Mouse (Mus musculus) G1E-ER4 (cell line): ENCODE results near the gene Tipin. TPM values are rescaled to one million over a fixed set of nuclear protein-coding genes. Genes with fewer than 3 reads are reported as not detected.

ENCODE experiments used
- GATA1 ChIP-seq: IDR thresholded peaks from one replicate; pipeline ENCODE4 v1.8.0; 2012; ENCODE audit warnings: low read length, inconsistent platforms
- polyA plus RNA-seq: library from polyadenylated mRNA; stranded (reverse); fragments of >175 nt; gene quantifications from 2 replicates; pipeline ENCODE4 v1.2.3, GENCODE M21; 2012

The Tipin gene
- polyA plus RNA-seq, 1 experiment: 3.3 TPM

DNA sequence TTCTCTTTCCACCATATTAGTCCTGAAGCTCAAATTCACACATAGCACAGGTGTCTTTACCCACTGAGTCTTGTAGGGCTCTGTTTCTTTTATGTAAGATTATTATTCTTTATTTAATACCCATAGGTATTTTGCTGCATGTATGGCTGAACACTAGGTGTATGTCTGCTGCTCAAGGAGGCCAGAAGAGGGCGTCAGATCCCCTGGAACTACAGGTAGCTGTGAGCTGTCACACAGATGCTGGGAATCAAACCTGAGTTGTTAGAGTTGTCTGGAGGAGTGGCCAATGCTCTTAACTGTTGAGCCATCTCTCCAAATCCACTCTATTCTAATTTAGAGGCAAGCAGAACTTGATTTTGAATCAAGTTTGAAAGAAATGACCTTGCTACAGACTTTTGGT lies 30.7 kb downstream of the Tipin start:
- TF ChIP-seq GATA1: no peak

DNA sequence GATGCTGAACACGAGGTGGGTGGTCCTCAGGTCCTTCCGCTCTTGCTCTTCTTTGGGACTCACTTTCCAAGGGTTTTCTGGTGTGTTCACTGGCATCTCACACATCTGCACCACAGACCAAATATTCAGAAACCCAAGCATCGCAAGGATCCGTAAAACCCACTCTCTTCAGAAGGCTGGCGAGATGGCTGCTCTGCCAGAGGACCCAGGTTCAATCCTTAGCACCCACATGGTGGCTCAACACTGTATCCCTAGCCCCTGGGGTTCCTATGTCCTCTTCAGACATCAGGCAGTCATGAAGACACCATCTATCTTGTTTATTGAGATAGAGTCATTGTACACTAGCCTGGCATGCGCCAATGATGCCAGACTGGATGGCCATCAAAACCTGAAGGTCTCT lies 33.3 kb downstream of the Tipin start:
- TF ChIP-seq GATA1: no peak

DNA sequence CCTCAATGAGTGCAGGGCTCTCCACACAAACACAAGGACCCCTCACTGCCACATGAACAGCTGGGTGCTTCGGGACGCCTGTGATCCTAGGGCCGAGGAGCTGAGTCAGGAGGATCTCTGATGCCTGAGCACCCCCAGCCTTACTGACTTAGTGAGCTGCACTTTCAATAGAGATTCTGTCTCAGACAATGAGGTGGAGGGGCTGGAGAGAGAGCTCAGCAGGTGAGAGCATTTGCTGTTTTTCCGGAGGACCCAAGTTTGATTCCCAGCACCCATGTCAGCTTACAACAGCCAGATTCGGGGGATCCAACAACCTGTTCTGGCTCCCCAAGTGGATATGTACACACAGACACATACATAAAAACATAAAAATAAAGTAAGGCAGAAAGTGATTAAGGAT lies 35.6 kb downstream of the Tipin start:
- no peak for TF ChIP-seq GATA1

DNA sequence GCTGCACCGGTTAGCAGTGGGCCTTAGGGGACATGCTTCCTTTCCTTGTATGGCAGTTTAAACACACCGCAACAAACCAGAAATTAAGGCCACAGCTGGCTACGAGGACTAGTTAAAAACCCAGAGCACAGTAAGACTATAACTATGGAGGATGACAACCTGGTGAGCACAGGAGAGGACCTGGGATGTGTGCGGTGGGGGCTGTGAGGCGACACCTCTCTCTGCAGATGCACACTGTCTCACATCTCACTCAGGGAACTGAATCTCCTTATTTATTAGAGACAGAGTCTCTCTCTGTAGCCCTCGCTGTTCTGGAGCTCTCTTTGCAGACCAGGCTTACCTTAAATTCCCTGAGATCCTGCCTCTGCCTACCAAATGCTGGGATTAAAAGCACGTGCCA lies 42.6 kb downstream of the Tipin start:
- no peak for TF ChIP-seq GATA1

DNA sequence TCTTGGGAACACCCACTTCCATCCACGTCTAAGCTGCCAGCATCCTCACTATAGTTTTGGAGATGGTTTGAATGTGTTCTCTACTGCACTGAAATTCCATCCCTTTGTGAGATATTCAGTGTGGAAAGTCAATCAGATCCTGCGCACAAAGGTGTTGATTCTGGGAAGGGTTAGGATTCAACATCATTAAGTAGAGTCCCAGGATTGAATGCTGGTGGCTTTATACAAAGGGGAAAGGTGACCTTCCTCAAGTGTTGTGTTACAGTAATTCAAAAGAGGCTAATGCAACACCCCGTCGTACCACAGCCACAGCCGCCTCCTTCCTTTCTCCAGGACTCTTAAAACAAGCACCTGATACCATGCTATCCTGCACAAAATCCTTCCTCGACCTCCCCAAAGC lies 54.4 kb downstream of the Tipin start:
- no peak for TF ChIP-seq GATA1

DNA sequence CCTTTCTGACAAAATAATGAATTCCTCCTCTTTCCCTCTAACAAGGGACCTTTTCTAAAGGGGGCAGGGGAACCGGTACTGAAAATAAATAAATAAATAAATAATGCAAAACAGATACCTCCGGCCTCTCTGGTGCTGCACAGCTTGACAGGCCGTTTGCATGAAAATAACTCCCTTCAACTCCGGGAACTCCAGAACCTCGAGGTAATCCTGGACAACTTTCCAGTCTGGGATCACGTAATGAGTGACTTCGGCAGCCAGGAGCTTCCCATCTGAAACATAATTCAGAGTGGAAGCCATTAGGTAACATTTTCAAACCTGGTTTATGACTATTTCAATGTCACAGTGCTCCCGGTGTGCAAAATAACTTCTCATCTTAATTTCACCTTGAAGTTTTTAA lies 58.0 kb downstream of the Tipin start:
- TF ChIP-seq GATA1: no peak

DNA sequence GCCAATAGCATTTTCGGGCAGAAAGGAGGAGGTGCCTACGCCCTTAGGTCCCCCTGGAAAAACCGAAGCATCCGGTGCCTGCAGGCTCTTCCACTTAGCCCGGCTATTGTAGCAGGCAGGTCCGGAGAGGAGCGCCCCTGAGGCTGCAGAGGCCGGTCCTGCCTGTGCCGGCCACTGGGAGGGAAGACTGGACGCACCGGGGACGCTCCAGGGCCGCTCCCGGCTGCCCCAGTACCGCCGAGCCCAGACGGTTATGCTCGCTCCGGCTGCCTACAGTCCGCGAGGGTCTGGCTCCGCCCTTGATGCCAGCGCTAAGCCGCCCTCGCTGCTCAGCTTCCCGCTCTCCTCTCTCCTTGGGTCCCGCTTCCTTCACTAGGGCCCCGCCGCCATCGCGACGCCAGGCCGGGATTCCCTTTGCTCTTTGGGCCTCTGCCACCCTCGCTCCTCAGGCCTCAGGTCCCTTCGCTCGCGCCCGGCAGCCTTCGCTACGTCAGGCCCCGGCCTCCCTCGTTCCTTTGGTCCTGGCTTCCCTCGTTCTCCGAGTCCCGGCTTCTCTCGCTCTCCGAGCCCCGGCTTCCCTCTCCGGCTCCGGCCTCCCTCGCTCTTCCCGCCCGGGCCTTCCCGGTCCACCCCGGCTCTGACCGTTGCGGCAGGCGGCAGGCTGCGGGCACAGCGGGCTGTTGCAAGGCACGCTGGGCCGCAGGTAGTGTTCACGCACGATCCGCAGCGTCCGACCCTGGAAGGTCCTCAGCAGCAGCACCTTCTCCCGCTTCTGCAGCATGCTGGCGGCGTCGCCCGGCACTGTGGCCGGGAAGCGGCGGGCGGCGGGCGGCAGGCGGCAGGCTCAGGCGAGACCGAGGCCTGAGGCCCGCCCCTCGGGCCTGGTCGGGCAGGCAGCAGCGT lies 59.2 kb downstream of the Tipin start:
- no peak for TF ChIP-seq GATA1

DNA sequence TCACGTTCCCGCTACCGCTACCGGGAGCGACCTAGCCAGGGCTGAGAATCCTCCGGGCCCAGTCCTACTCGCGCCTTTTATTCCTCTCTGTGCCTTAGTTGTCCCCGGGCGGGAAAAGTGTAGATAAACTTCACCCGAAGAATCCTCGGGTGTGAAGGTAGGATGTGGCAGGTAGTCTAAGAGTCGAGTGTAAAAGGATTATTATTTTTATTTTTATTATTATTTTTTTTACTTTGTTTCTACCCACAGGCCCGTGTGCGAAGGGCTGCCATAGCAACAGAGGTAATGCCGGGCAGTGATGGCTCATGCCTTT lies 59.8 kb downstream of the Tipin start, which contains the start of gene Dis3l:
Dis3l (minus strand) TSS at position 35 of the 313 bp plus-strand sequence.
- no peak for TF ChIP-seq GATA1

DNA sequence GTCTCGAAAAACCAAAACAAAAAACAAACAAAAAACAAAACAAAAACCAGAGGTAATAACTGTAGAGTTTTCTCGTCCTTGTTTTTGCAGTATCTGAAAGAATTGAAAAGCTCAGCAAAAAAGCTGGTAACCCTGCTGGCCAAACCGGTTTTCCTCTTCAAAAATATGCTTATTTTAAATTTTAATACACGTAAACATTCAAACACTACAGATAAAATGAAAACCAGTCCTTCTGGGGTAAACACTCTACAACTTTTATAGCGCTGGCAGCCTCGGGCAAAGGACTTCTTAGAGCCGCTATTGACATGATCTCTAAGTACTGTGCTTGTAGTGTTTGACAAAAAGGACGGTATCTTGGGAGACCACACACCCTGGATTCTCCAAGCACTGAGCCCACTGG lies 60.3 kb downstream of the Tipin start:
- no peak for TF ChIP-seq GATA1

DNA sequence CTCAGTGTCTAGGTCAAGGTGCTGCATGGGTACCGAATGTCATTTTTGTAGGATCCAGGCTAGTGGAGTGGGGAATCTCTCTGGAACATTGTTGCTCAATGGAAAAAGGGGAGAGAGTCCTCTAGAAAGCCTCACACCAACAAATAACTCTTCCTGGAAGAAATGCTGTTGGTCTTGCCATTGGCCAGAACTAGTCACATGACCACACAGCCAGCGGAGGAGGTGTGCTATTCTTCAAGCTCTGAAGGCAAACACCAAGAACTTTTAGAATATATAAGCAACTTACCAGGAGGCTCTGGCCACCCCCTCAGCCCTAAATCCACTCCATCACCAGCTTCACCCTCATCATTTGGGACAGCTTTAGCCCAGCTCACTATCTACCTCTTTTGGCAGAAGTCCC lies 62.3 kb downstream of the Tipin start:
- TF ChIP-seq GATA1: no peak

DNA sequence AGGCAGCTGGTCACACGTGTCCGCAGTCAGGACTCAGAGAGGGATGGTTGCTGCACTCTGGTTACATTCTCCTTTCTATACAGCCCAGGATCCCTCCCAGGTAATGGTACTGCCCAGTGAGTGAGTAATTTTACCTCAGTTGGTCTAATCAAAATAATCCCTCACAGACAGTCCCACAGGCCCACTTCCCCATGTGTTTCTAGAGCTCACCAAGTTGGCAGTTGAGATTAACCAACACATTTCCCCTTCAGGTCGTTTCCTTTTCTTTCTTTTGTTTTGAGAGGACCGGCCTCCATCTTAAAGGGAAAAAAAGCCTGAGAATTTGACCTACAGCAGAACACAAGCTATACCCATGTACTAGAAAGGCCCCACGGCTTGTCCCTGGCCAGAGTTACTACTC lies 64.5 kb downstream of the Tipin start:
- no peak for TF ChIP-seq GATA1

DNA sequence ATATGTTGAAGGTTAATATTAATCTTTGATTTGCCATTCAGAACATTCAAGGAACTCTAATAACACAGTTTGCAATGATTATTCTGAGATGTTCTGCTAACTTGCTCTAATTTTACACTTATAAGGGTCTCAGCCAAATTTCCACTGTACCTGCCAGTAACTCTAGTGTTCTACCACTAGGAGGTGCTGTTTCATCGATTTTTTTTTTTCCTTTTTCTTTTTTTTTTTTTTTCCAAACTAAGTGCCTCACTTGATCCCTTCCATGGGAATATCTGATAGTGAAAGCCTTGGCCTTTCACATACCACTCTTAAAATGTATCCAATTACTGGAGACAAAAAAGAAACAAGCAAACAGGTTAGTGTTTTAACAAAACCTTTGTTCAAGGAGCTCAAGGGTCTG lies 66.0 kb downstream of the Tipin start:
- no peak for TF ChIP-seq GATA1

DNA sequence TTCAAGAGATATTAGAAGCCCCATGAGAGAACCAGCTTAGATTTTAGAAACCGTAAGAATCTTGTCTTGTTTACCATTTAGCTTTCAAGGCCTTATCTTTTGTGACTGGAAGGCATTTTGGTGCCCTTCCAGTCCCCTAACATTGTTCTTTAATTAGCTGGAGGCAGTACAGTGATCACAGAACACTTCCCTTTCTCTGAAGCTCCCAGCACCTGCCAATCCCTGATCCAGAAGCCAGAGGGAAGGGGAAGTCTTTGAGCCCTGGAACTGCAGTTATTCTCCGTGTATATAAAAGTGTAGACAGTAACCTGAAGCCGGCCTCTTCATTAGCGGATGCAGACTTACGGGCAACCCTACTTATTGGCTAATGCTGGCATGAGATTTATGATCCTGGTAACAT lies 68.1 kb downstream of the Tipin start:
- TF ChIP-seq GATA1: no peak

DNA sequence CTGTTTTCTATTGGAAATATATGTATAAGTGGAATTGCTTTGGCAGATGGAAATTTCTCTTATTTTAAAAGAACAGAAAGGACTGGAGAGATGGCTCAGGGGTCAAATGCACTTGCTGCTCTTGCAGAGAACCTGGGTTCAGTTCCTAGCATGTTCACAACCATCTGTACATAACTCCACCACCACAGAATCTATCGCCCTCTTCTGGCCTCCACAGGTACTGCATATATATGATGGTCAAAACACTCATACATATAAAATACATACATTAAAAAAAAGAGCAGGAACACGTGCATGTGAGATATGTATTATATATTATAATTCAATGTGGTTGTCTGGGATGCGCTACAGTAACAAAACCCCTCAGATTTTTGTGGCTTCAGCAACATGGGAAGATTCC lies 69.8 kb downstream of the Tipin start:
- TF ChIP-seq GATA1: no peak

Other genes starting within 250 kb of the Tipin start
- not detected in 2 replicates for gene Lctl, start 164.4 kb upstream of the Tipin start, polyA plus RNA-seq
- gene Zwilch, start 108.5 kb upstream of the Tipin start, polyA plus RNA-seq: 4.4 and 15.6 TPM in 2 replicates
- 204 and 240 TPM in 2 replicates for gene Rpl4, start 108.2 kb upstream of the Tipin start, polyA plus RNA-seq
- gene Snapc5, start 102.3 kb upstream of the Tipin start, polyA plus RNA-seq: 1.3 and 2.8 TPM in 2 replicates
- not detected in 2 replicates for gene Uchl4, start 46.4 kb upstream of the Tipin start, polyA plus RNA-seq
- gene Map2k1, start 27.9 kb upstream of the Tipin start, polyA plus RNA-seq: 25.3 and 31.1 TPM in 2 replicates
- gene Dis3l, start 59.7 kb downstream of the Tipin start, polyA plus RNA-seq: 4.8 and 4.9 TPM in 2 replicates
- gene Megf11, start 104.0 kb downstream of the Tipin start, polyA plus RNA-seq: 0.12 and 0.18 TPM in 2 replicates